Mouse (Mus musculus): Measurements from ENCODE around the gene Gm5624.
"Not testable (repeated sequence)": the region's sequence is repeated elsewhere in the genome, so short reads cannot be mapped to it uniquely, and the experiment has no call there.

Gm5624 gene

DNA sequence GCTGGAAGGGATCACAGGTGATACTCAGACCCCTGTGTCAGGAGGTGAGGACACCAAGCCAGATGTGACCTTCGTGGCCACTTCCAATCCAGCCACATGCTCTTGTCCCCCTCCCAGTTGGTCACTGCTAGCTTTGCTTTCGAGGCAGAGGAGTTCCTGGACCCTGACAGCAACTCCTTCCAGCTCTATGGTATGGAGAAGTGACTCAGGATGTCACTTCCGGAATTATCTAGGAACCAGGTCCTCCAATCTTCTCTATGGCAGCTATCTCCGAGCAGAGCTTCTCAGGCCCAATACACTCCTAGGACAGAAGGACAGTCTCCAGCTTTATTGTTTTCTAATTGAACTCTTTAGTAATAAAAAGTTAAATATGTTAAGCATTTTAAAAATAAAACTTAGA is at the start of gene Gm5624:
Gene Gm5624 (minus strand): TSS at position 202 of the 400 bp plus-strand sequence.
- DNase-seq (ENCODE audit: low read depth, low spot score) = not testable (repeated sequence)

DNA sequence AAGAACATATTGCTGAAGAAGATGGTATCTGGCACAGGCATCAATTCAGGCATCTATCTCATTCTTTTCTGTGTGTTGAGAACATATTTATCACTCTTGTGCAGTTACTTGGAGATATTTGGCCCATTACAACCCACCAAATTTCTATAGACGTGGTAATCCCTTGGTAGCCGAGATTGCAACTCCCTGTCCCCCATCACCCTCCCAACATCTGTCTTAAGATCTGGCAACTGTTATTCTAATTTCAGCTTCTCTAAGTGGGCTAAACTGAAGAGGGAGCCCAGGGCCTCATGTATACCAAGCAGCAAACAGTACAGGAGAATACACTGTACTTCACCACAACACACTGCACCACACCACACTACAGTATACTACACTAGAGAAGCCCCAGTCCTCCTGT is 36.0 kb downstream of the Gm5624 start:
- DNase-seq (ENCODE audit: low read depth, low spot score) = not testable (repeated sequence)

DNA sequence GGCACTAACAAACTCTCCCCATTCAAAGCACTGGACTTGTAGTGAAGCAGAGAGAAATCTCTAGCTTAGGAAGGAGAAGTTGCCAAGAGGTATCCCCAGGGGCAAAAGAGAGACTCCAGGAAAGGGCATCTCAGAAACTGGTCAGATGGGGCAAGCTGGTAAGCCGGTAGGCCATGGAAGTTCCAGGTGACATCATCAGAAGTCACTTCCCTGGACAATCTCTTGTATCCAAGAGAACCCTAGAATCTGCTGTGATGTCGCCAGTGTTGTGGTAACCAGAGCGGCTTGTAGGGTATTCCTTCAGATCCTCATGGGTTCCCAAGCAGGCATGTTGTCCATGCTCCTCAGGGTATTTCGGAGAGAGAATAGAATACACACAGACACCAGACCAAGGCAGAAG is 44.9 kb downstream of the Gm5624 start, which contains the start of gene Gm8247:
Gene Gm8247 (plus strand): TSS at position 301 of the 400 bp plus-strand sequence.
- DNase-seq (ENCODE audit: low read depth, low spot score) = not testable (repeated sequence)

DNA sequence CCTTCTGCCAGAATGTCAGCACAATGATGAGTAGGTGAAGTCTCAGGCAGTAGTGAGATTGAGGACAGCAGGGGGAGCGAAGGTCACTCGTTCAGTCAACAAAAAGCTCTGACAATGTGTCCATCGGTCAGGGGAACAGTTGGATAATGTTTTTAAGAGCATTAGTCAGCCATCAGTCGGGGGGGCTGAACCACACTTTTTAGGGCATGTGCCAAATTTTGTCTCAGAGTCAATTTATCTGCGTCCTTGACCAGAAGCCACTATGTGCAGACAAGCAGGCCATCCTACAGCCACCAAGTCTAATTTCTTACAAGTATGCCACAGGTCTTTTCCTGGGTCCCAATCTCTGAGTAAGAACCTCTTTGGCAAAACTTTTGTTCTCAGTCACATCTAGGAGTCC is 79.8 kb downstream of the Gm5624 start:
- not testable (repeated sequence) for DNase-seq (ENCODE audit: low read depth, low spot score)

DNA sequence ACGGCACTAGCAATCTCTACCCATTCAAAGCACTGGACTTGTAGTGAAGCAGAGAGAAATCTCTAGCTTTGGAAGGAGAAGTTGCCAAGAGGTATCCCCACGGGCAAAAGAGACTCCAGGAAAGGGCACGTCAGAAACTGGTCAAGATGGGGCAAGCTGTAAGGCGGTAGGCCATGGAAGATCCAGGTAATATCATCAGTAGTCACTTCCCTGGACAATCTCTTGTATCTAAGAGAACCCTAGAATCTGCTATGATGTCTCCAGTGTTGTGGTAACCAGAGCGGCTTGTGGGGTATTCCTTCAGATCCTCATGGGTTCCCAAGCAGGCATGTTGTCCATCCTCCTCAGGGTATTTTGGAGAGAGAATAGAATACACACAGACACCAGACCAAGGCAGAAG is 109.8 kb downstream of the Gm5624 start, which contains the start of gene Gm17093:
Gene Gm17093 (plus strand): TSS at position 301 of the 400 bp plus-strand sequence.
- DNase-seq (ENCODE audit: low read depth, low spot score) = not testable (repeated sequence)
